Mouse (Mus musculus): ENCODE measurements around the gene Fetub. TPM values are rescaled to one million over a fixed set of nuclear protein-coding genes. Genes with fewer than 3 reads are reported as not detected.
"Not testable (repeated sequence)": the region's sequence is repeated elsewhere in the genome, so short reads cannot be mapped to it uniquely, and the experiment has no call there.

Fetub gene
- total RNA-seq, 2 experiments from 2014 or later = not detected

DNA sequence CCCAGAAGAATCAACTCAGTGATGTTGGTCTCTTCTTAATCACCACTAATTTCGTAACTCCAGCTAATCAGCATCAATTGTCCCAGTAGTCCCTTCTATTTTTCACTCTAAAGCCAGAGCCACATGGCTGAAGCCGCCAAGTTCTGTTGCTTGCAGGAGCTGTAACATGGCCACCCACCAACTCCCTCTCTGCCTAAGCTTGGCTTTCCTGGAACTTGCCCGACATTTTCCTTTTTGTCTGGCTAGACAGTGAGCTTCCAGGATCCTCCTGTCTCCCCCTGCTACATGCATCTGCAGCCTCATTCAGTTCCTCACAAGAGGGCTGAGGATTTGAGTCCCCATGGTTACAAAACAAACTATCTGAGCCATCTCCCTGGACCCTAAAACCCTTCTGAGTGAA is 6.1 kb upstream of the Fetub start:
- peak; percentile 27 for DNase-seq

DNA sequence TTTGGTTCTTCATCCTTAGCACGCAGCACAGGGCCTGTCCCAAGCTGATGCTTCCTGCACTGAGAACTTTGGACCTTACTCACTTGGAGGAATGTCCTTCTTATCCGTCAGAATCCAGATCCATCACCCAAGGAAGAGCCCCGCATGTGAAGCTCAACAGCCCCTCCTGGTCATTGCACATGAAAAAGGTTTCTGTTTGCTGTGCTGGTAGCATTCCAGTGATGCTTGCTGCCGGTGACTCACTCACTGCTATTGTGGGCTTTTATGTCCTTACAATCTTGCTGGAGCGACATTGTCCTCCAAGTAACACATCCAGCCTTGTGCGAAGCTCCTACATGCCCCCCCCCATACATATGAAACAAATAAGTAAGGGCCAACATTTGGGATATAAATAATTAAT is 5.2 kb upstream of the Fetub start:
- DNase-seq = no peak

DNA sequence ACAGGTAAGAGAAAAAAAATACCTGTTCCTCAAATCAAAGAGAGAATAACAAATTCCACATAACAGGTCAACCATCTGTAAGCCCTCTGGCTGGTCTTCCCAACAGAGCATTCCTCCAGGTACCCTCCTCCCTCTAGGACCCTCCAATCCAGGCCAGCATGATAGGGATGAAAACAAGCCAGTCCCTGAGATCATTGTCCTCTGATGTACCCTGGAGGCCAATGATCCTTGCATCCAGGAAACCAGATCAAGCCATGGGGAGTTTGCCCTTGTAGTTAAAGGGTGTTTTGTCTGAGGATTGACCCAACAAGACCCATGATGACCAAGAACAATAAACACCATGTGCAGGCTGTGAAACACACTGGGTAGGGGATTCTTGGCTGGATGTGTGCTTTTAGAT is 3.9 kb upstream of the Fetub start:
- DNase-seq = no peak

DNA sequence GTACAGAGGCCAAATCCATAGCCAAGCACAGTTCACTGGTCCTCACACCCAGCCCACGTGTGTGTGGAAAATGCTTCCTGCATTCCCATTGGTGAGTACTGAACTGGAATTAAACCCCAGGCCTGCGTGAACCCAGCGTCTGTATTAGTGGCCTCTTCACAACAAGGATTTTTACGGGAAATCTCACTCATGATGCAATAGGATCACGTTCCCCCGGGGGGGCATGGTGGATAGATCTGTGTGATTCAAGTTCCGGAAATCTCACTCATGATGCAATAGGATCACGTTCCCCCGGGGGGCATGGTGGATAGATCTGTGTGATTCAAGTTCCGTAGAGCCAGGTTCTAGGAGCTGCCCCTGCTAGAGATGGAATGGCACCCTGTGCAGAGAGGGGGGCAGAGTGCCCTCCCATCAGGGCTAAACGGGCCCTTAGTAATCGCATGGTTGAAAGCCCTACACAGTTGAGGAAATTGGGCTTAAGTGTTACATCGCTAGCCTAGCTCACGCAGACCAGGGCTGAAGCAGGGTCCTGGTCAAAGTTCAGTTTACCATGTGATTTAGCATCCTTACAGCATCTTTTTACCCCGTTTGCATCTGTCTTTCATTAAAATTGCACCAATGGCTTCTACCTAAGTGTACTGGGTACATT is 654 bp downstream of the Fetub start:
- no peak for DNase-seq

DNA sequence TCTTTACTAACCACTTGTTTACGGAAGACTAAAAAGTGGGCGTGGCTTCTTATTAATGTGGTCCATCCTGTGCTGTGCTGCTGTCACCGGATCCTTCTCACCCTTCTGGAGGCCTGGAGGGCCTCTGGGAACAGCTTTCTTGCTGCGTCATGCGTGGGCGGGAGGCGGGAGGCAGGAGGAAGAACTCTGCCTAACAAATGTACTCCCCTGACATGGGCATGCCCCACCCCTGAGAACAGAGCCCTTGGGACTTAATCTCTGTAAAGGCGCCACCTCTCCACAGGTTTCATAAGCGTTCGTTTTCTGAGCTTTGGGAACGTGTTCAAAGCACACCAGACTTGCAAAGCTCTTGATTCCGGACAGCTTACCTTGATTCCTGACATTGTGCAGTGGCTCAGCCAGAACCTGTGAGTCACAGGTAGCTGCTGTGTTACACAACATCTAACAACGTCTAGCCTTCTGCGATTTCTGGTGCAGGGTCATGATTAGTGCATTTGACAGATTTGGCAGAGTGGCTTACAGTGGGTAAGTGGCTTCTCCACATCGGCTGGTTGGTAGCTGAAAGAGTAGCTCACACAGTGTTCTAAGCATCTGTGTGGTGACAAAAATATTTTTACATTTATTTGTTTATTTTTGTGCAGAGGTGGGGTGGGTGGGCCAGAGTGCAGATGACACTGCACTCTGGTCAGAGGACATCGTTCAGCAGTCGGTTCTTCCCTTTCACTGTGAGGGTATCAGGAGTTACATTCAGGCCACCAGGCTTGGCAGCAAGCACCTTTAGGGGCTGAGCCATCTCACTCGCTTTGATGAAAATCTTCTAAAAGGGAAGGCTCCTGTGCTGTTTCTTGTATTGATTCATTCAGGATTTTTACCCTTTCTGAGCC is 2.1 kb downstream of the Fetub start:
- no peak for DNase-seq

DNA sequence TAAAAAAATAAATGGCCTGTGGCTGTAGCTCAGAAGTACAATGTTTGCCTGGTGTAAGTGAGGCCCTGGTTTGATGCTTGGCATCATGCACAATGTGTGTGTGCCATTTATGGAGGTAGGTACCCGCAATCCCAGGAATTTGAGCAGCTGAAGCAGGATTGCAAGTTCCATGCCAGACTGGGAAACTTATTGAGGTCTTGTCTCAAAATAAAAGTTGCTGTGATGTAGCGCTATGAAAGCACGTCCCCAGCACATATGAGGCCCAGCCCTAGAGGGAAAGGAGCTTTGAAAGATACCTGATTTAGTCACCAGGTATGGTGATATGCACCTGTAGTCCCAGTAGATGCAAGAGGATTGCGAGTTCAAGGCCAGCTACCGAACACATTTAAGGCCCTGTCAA is 3.6 kb downstream of the Fetub start:
- DNase-seq = no peak

DNA sequence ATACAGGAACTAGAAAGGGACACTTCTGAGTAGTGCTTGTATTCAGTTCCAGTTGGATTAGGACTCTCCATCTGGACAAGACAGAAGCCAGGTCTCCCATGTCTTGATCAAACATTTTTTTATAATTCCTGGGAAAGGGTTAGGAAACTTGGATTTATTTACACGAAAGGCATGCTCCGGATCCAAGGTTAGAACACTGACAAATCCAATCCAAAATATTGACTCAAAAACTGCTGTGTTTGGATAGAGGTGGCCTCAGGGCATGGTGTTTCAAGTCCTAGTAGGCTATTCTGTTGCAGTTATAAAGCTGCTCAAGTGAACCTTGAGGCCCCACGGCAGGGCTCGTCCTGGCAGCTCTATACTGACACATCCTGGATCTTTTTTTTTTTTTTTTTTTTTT is 4.3 kb downstream of the Fetub start:
- DNase-seq = no peak

DNA sequence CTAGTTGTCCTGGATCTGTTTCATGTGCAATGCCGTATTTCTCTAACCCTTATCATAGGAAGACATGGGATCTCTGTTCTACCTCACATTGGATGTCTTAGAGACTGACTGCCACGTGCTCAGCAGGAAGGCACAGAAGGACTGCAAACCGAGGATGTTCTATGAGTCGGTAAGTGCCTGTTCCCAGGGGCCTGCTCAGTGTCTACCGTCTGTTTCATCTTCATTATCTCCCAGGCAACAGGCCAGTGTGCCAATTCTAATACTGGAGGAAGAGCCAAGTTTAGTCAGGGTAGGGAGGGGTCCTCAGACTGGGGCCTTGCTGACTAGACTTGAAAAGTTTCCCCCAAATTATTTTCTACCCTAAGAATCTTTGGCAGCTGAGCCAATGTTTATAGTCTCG is 11.4 kb downstream of the Fetub start:
- DNase-seq = no peak

DNA sequence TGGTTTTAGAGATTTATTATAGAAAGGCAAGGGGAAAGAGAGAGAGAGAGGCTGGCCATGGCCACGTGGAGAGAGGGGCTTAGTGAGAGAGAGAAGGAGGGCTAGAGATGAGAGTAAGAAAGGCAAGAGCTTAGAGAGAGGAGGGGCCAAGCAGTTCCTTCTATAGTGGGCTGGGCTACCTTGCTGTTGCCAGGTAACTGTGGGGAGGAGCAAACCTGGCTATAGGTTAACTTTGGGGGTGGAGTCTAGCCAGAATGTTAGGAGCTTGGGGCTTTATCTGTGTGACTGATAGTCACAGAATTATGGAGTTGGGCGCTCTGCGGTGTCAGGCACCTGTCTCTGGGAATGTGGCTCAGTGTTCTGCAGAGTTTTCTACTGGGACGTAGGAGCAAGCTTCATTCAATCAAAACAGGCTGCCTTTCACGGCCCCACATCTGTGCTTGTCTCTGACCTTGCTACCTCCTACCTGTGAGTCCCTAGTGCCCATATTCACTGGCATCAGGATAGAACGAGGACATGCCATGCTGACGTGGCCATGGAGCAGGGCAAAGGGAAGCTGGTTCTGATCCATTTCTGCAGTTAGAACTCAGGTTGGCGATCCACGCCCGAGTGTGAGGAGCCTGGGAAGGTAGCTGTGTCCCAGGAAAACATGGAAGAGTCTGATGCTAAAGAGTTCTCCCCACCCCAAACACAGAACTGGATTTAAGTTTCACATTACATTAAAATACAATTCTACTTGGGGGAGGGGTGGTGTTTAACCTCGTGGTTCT is 13.5 kb downstream of the Fetub start:
- DNase-seq = no peak

DNA sequence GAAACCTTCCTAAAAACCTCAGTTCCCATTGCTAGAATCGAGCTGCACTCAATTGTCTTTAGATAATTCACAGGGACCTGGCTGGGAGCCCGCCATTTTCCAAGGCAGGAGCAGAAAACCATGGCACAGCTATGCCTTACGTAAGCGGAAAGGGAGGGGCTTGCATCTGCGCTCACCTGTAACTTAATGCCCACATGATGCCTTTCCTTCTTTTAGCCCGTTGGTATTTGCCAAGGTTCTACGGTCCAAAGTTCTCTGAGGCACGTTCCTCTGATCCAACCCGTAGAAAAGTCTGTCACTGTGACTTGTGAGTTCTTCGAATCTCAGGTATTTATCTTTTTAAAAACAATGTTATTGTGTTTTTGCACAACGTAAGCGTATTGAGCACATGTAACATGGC is 19.5 kb downstream of the Fetub start:
- DNase-seq = no peak

DNA sequence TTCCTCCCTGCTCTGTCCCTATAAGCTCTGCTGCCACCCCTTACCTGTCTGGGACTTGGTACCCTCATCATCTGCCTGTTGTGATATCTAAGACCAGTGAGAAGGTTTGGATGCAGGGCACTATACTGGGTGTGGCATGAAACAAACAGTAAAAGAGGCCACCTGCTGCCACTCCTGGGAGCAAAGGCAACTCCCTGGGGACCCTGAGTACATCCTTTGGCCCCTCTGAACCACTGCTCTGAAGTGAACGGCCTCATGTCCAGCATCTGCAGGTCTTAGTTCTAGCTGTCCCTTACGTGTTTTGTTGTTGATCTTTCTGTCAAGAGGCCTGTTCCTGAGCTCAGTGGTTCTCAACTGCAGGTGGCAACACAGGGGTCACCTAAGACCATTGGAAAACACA is 20.4 kb downstream of the Fetub start:
- DNase-seq = no peak

DNA sequence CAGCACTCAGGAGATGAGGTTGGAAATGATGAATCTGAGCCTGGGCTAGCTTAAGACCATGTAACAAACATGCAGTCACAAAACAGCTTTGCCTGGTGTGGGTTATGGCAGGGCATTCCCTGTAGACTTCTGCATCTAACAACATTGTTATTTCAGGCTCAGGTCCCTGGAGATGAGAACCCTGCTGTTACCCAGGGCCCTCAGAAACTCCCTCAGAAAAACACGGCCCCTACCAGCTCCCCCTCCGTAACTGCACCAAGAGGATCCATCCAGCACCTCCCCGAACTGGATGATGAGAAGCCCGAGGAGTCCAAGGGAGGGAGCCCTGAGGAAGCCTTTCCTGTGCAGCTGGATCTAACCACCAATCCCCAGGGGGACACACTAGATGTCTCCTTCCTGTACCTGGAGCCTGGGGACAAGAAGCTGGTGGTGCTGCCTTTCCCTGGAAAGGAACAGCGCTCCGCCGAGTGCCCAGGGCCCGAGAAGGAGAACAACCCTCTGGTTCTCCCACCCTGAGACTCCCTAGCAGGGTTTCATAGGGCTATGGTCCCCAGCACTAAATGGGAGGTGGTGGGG is 21.1 kb downstream of the Fetub start:
- DNase-seq = no peak

DNA sequence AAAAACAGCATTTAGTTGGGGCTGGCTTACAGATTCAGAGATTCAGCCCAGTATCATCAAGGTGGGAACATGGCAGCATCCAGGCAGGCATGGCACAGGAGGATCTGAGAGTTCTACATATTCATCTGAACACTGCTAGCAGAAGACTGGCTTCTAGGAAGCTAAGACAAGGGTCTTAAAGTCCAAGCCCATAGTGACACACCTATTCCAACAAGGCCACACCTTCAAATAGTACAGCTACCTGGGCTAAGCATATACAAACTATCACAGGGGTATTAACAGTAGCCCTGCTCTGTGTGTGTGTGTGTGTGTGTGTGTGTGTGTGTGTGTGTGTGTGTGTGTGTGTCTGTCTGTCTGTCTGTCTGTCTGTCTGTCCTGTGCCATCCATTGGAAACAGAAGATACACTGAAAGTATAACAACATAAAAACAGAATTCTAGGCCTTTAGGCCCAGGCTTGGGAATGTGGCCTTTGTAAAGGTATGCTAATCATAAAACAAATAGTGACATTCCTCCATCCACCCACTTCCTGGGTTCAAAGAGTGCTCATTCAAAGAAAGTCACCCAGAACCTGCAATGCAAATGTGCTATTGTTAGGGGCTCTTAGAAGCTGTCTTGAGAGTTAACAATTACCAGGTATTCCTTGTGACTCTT is 23.8 kb downstream of the Fetub start:
- not testable (repeated sequence) for DNase-seq

DNA sequence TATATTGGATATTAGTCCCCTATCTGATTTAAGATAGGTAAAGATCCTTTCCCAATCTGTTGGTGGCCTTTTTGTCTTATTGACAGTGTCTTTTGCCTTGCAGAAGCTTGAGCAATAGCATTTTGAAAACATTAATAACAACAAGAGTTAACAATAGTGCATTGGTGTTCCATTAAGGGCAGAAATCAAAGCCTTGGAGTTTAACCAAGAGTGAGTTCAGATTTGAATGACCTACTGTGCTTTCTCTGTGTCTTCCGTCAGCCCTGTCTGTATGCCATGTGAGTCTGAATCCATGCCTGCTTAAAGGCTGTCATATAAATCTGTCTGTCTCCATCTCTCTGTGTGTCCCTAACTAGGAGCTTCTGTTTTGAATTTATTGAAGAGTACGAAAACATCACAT is 29.2 kb downstream of the Fetub start:
- no peak for DNase-seq

DNA sequence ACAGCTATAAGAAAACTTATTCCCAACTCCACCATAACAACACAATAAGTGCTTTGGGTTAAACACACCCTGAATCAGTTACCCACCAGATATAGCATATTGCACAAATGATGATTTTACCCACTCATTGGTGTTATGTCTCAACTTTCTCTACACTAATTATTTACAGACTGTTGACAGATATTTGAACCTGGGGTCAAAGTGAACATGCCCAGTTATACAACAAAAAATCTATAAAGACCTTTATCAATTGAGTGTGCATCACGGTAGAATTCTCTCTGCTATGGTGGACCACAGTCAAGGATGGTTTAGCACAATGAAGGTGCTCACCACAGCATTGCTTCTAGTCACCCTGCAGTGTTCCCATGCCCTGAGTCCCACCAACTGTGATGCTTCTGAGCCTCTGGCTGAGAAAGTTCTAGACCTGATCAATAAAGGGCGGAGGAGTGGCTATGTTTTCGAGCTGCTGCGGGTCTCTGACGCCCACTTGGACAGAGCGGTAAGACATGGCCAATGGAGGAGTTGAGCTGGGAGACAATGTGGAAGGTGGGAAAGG is 32.8 kb downstream of the Fetub start, which contains the start of gene Hrg:
TSS of gene Hrg (plus strand) at position 233 of the 556 bp plus-strand sequence.
- DNase-seq = no peak

DNA sequence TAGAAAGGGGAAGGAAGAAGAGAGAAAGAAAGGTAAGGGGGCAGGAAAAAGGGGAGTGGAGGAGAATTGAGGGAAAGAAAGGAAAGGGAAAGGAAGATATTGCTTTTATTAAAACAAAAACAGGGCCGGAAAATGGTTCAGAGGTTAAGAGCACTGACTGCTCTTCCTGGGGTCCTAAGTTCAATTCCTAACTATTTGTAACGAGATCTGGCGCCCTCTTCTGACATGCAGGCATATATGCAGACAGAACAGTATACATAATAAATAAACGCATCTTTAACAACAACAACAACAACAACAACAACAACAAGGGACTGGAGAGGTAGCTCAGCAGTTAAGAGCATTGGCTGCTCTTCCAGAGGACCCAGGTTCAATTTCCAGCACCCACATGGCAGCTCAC is 34.9 kb downstream of the Fetub start:
- DNase-seq = no peak

DNA sequence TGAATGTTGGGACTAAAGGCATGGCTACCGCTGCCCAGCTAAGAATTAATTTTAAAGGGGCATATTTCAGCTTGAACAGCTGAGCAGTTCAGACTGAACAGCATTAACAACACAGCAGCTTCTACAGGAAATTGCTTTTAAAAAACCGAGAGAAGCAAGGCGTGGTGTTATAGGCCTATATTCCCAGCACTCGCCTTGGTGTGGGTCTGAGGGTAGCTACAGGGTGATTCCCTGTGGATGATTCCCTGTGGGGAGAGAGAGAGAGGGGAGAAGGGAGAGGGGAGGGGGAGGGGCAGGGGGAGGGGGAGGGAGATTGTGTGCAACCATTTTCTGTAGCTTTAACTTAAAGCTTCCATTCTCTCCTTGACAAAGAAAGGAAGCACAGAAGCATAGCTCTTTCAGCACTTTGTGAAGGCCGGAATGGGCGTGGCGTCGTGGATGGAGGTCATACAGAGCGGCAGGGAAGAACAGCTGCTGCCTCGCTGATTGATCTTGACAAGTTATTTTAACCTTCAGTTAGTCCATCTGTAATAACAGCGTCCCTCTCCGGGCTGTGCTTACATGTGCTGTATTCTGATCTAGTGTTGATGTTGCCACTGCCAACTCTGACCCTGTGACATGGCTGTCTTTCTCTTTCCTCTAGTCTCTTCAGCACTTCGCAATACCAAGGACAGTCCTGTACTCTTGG is 37.4 kb downstream of the Fetub start:
- DNase-seq = no peak

DNA sequence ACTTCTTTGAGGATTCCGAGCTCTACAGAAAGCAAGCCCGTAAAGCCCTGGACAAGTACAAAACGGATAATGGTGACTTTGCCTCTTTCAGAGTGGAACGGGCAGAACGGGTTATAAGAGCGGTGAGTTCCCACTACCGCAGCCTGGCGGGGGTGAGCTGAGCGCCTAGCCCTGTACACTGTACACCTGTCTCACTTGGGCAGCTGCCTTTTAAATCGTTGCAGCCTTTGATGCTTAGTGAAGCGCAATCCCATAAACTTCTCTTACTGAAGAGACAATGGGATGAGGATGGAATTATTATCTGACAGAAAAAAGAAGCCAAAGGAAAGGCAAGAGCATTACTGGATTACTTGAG is 37.9 kb downstream of the Fetub start:
- no peak for DNase-seq

DNA sequence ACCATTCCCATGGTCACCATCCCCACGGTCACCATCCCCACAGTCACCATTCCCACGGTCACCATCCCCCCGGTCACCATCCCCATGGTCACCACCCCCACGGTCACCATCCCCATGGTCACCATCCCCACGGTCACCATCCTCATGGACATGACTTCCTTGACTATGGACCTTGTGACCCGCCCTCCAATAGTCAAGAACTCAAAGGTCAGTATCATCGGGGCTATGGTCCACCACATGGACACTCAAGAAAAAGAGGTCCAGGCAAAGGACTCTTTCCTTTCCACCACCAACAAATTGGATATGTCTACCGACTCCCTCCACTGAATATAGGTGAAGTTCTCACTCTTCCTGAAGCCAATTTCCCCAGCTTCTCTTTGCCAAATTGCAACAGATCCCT is 42.9 kb downstream of the Fetub start:
- DNase-seq = no peak

DNA sequence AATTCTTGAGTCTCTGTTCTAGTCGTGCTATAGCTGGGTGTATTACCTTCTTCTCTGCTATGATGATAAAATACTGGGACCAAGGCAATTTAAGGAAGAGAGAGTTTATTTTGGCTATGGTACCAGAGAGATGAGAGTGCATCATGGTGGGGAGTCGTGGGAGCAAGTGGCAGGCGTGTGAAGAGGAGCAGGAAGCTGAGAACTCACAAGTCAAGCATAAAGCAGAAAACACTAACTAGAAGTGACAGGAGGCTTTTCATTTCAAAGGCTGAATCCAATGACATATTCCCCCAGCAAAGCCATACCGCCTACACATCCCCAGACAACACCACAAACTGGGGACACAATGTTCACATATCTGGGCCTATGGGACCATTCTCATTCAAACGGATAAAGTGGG is 44.1 kb downstream of the Fetub start:
- DNase-seq = no peak

DNA sequence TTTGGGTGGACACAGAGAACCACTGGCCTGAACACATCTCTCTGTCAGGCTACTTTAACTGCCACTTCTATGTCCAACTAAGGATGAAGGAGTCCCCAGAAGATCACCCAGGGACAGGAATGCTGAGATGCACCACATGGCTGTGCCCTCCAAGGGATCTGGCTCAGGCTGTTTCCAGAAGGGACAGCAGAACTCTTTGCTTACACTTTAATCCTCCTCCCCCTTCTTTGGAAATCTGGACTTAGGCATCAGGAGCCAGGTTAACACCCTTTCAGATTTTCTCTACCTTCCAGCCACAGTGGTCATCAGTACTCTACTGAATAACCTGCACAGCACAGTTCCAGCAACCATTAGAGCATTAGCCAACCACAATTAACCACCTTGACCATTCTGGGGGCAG is 45.2 kb downstream of the Fetub start:
- DNase-seq = no peak

Data from gastrocnemius, postnatal 25 days (tissue).